Mouse (Mus musculus): ENCODE results near the gene Stx1a. TPM values are rescaled to one million over a fixed set of nuclear protein-coding genes. Genes with fewer than 3 reads are reported as not detected.
"Not testable (repeated sequence)": the region's sequence is repeated elsewhere in the genome, so short reads cannot be mapped to it uniquely, and the experiment has no call there.

Stx1a gene
- polyA plus RNA-seq, 1 experiment, result 5.1 TPM

DNA sequence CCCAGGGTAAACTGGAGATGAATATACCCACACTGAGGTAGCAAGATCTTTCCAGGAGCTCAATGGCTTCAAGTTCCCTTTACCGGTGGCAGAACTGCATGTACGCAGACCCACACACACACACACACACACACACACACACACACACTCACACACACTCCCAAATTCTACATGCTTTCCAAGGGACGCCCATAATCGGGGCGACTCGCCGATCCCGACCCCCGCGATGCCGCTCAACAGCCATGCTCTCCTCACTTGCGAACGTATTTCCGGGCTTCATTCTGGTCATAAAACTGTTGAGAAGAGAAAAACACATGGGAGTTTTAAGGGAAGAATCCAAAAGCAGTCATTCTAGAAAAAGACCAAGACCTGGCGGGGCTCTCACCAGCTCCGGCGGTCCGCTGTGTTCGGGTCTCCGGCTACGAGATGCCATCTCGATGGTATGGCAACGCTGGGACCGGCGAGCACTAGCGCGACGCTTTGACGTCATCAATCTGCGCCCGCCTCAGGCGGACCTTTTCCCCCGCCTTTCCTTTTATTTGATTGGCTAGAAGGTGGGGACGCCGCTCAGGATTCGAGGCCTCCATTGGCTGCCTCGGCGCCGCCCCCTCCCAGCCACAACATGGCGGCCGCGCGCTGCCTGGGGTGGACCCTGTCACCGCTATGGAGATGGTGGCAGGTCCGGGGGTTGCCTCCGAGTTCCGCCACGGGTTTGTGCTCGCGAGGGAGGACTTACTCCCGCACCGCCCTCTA lies 40.5 kb downstream of the Stx1a start, which contains the start of gene Dnajc30:
Gene Dnajc30, plus strand, starts transcription at position 574 of the 753 bp plus-strand sequence.
- Histone ChIP-seq H3K27ac (ENCODE audit: insufficient read depth, low read depth, low read length) (peak within 1 kb of the TSS; percentile 51), H3K36me3 (ENCODE audit: control insufficient read depth, insufficient read depth, low read length) (peaks cover 10% of the 10 kb centered on the region), H3K4me3 (ENCODE audit: low read depth, low read length) (peak within 1 kb of the TSS; percentile 84), H3K27me3 (ENCODE audit: control insufficient read depth, insufficient read depth, low read length) (no peaks in the 10 kb centered on the region), H3K4me1 (ENCODE audit: control insufficient read depth, insufficient read depth, insufficient read length, low read length) (peaks cover 4% of the 10 kb centered on the region; the same call in 1 of the 2 replicates)
- under 1% methylated on average over 52 of the region's 52 CpGs for WGBS
- no peak for TF ChIP-seq CTCF (IDR thresholded peaks at IDR 0.05; ENCODE audit: extremely low read depth, insufficient read length, insufficient replicate concordance, low read depth, low read length)
- peak; percentile 73 for TF ChIP-seq POLR2A (IDR thresholded peaks at IDR 0.05; ENCODE audit: low read depth, low read length)

DNA sequence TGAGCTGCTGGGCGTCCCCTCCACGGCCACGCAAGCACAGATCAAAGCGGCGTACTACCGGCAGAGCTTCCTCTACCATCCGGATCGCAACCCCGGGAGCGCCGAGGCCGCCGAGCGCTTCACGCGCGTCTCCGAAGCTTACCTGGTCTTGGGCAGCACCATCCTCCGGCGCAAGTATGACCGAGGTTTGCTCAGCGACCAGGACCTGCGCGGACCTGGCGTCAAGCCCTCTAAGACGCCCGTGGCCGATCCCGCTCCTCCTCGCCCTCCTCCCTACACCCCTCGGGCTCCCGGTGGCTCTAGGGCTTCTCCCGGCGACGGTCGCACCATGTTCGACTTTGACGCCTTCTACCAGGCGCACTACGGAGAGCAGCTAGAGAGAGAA lies 41.1 kb downstream of the Stx1a start:
- Histone ChIP-seq H3K36me3 (ENCODE audit: control insufficient read depth, insufficient read depth, low read length) (peaks cover 10% of the 10 kb centered on the region), H3K4me1 (ENCODE audit: control insufficient read depth, insufficient read depth, insufficient read length, low read length) (peaks cover 4% of the 10 kb centered on the region; the same call in 1 of the 2 replicates), H3K27me3 (ENCODE audit: control insufficient read depth, insufficient read depth, low read length) (no peaks in the 10 kb centered on the region), H3K4me3 (ENCODE audit: low read depth, low read length) (peak overlapping the region; percentile 84), H3K27ac (ENCODE audit: insufficient read depth, low read depth, low read length) (peak overlapping the region; percentile 51)
- under 1% methylated on average over 40 of the region's 40 CpGs for WGBS
- TF ChIP-seq CTCF (IDR thresholded peaks at IDR 0.05; ENCODE audit: extremely low read depth, insufficient read length, insufficient replicate concordance, low read depth, low read length) (no peak), POLR2A (IDR thresholded peaks at IDR 0.05; ENCODE audit: low read depth, low read length) (no peak)

DNA sequence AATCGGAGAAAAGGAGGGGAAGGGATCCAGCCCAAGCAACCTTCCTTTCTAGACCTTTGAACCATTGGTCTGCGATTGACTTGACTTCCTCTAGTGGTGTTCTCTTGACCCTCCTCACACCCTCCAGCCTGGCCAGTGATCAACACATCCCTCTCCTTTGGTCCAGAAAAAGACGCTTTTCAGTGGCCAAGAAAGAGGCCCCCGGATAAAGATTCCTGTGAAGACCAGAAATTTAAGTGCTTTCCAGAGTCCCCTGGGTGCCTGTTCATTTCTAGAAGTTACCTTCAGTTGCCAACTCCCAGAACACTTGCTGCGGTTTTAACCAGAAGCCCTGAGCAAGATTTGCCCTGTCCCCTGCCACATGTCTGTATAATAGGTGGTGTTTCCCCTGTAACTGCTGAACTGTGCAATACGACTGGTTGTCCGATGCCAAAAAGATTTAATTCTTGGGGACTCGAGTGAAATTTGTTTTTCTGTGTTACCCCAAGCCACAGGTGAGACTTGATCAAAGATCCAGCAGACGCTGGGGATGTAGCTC lies 41.7 kb downstream of the Stx1a start, which contains the start of gene Bud23:
Gene Bud23, minus strand, starts transcription at position 51 of the 538 bp plus-strand sequence.
- H3K4me1 ChIP-seq (ENCODE audit: control insufficient read depth, insufficient read depth, insufficient read length, low read length); H3K27me3 ChIP-seq (ENCODE audit: control insufficient read depth, insufficient read depth, low read length); H3K36me3 ChIP-seq (ENCODE audit: control insufficient read depth, insufficient read depth, low read length): not testable (repeated sequence)
- WGBS, result 61% methylated on average over 9 of the region's 9 CpGs
- Histone ChIP-seq H3K27ac (ENCODE audit: insufficient read depth, low read depth, low read length) (peak within 1 kb of the TSS; percentile 51), H3K4me3 (ENCODE audit: low read depth, low read length) (peak within 1 kb of the TSS; percentile 84)

- H3K4me1 ChIP-seq (ENCODE audit: control insufficient read depth, insufficient read depth, insufficient read length, low read length), result peaks cover 4% of the 10 kb centered on the region; the same call in 1 of the 2 replicates
- no peak overlapping the region for H3K4me3 ChIP-seq (ENCODE audit: low read depth, low read length)
- WGBS, result 92% methylated on average over 3 of the region's 3 CpGs
- TF ChIP-seq CTCF (IDR thresholded peaks at IDR 0.05; ENCODE audit: extremely low read depth, insufficient read length, insufficient replicate concordance, low read depth, low read length), result no peak
- no peak for TF ChIP-seq POLR2A (IDR thresholded peaks at IDR 0.05; ENCODE audit: low read depth, low read length)
- peaks cover 2% of the 10 kb centered on the region; the same call in 1 of the 2 replicates for H3K36me3 ChIP-seq (ENCODE audit: control insufficient read depth, insufficient read depth, low read length)
- H3K27me3 ChIP-seq (ENCODE audit: control insufficient read depth, insufficient read depth, low read length), result no peaks in the 10 kb centered on the region
- H3K27ac ChIP-seq (ENCODE audit: insufficient read depth, low read depth, low read length), result no peak overlapping the region
These were observed 42.7 kb downstream of the Stx1a start for GRCm38 (mm10) chr5:135066008-135066407.

DNA sequence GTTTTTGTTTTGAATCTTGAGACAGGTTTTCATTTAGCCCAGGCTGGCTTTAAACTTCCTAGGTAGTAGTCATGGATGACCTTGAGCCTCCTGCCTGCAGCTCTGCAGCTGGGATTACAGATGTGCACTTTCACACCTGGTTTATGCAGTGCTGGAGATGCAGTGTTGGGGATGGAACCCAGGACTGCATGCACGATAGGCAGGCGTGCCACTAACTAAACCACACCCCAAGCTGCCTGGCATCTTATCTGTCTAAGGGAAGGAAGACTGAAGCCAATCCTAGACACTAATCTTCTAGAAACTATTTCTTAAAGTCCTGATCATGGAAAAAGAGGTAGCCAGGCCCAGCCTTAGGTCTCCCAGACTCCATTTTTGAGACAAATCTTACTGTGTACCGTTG lies 47.2 kb downstream of the Stx1a start:
- WGBS, result 63% methylated on average over 3 of the region's 3 CpGs
- TF ChIP-seq CTCF (IDR thresholded peaks at IDR 0.05; ENCODE audit: extremely low read depth, insufficient read length, insufficient replicate concordance, low read depth, low read length), result no peak
- no peak for TF ChIP-seq POLR2A (IDR thresholded peaks at IDR 0.05; ENCODE audit: low read depth, low read length)
- H3K27ac ChIP-seq (ENCODE audit: insufficient read depth, low read depth, low read length), result no peak overlapping the region
- peaks cover 2% of the 10 kb centered on the region; the same call in 1 of the 2 replicates for H3K36me3 ChIP-seq (ENCODE audit: control insufficient read depth, insufficient read depth, low read length)
- H3K4me1 ChIP-seq (ENCODE audit: control insufficient read depth, insufficient read depth, insufficient read length, low read length), result peaks cover 4% of the 10 kb centered on the region; the same call in 1 of the 2 replicates
- no peak overlapping the region for H3K4me3 ChIP-seq (ENCODE audit: low read depth, low read length)
- H3K27me3 ChIP-seq (ENCODE audit: control insufficient read depth, insufficient read depth, low read length), result no peaks in the 10 kb centered on the region

DNA sequence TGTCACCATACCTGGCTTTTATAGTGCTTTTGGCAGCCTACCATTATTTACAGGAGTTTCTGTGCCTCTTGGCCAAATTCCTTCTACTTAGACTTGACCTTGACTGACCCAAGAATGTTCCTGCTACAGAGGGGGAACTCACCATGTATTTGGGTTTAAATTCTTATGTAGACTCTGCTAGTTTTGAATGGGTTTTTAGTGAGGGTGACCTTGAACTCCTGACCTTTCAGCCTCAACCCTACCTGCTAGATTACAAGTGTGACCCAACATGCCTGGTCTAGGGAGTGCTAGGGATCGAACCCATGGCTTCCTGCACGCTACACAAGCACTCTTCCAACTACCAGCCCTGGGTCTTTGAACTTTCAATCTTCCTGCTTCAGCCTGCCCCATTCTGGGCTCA lies 48.8 kb downstream of the Stx1a start:
- H3K36me3 ChIP-seq (ENCODE audit: control insufficient read depth, insufficient read depth, low read length), result peaks cover 2% of the 10 kb centered on the region; the same call in 1 of the 2 replicates
- H3K27ac ChIP-seq (ENCODE audit: insufficient read depth, low read depth, low read length), result no peak overlapping the region
- no peaks in the 10 kb centered on the region for H3K27me3 ChIP-seq (ENCODE audit: control insufficient read depth, insufficient read depth, low read length)
- TF ChIP-seq CTCF (IDR thresholded peaks at IDR 0.05; ENCODE audit: extremely low read depth, insufficient read length, insufficient replicate concordance, low read depth, low read length), result no peak
- no peak for TF ChIP-seq POLR2A (IDR thresholded peaks at IDR 0.05; ENCODE audit: low read depth, low read length)
- 96% methylated on average over 2 of the region's 2 CpGs for WGBS
- H3K4me3 ChIP-seq (ENCODE audit: low read depth, low read length), result no peak overlapping the region
- H3K4me1 ChIP-seq (ENCODE audit: control insufficient read depth, insufficient read depth, insufficient read length, low read length), result peaks cover 6% of the 10 kb centered on the region

DNA sequence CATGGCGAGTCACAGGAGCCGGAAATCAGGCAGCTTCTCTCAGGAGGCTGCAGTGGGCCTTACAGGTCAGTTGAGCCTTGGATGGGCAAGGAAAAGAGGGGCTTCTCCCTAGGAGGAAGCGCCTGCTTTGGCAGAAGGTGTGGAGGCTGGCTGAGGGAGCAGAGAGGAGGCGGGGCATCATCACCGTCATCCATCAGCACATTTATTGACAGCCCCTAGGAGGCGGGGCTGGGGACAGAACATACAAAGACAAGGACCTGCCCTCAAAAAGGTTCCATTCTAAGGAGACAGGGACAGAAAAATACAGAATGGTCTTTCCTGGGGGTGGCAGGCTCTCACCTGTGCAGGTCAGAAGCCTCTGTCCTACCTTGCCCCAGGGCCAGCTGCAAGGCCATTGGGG lies 49.4 kb downstream of the Stx1a start:
- peaks cover 9% of the 10 kb centered on the region for H3K4me1 ChIP-seq (ENCODE audit: control insufficient read depth, insufficient read depth, insufficient read length, low read length)
- H3K27me3 ChIP-seq (ENCODE audit: control insufficient read depth, insufficient read depth, low read length), result no peaks in the 10 kb centered on the region
- no peak overlapping the region for H3K4me3 ChIP-seq (ENCODE audit: low read depth, low read length)
- H3K36me3 ChIP-seq (ENCODE audit: control insufficient read depth, insufficient read depth, low read length), result peaks cover under 1% of the 10 kb centered on the region; the same call in 1 of the 2 replicates
- no peak overlapping the region for H3K27ac ChIP-seq (ENCODE audit: insufficient read depth, low read depth, low read length)
- TF ChIP-seq POLR2A (IDR thresholded peaks at IDR 0.05; ENCODE audit: low read depth, low read length) (no peak), CTCF (IDR thresholded peaks at IDR 0.05; ENCODE audit: extremely low read depth, insufficient read length, insufficient replicate concordance, low read depth, low read length) (no peak)
- 82% methylated on average over 6 of the region's 6 CpGs for WGBS
